Mouse (Mus musculus): Measurements from ENCODE around the gene Olfr455. TPM values are rescaled to one million over a fixed set of nuclear protein-coding genes. Genes with fewer than 3 reads are reported as not detected.

The Olfr455 gene
- polyA plus RNA-seq, 1 experiment from 2014 or later, result not detected

DNA sequence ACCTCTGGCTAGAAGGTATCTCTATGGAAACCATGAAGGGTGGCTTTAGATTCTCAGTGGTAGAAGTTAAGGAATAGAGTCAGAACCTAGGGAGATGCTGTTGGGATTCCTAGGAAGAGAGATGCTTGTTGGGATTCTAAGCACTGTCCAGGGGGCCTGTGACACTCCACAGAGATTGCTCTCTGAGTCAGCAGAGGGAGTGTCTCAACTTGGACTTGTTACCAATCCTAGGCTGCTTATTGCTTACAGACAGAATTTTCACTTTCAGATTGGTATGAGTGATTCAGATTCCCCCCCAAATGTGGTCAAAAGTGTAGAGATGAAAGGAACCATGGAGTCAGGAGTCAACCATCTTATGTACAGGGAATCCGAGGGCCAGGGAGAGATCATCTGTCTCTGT is 57.7 kb downstream of the Olfr455 start:
- DNase-seq (ENCODE audit: low spot score), result no peak

DNA sequence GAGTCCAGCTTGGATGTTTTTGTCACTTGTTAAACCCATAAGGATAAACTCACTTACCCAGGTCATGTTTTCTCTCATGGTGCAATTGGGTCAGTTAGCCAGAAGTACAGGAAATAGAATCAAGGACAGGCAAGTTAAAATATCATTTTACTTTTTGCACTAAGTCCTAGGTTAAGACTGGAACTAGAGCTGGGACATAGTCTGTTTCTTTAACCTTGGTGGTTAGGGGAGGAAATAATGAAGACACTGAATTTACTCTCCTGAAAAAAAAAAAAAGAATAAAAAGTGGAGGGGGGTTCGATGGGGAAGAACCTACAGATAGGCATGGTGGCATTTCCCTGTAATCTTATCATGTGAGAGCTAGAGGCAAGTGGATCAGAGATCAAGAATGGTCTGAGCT is 60.3 kb downstream of the Olfr455 start, which contains the start of gene Olfr456:
Gene Olfr456 (minus strand): TSS at position 101 of the 400 bp plus-strand sequence.
- no peak for DNase-seq (ENCODE audit: low spot score)

Other genes starting within 250 kb of the Olfr455 start
- gene Fam131b, start 222.9 kb downstream of the Olfr455 start, polyA plus RNA-seq (2015; fragmentation: Nextera tagmentation; extraction: Ambion mirVana), result 0.07 TPM in 1 of 2 replicates, not detected in the other
- gene Zyx, start 198.0 kb downstream of the Olfr455 start, polyA plus RNA-seq (2015; fragmentation: Nextera tagmentation; extraction: Ambion mirVana), result 60.7 and 64.4 TPM in 2 replicates
- gene Epha1, start 174.3 kb downstream of the Olfr455 start, polyA plus RNA-seq (2015; fragmentation: Nextera tagmentation; extraction: Ambion mirVana), result 4.0 and 4.3 TPM in 2 replicates
- not detected in 2 replicates for gene Tas2r143, start 147.3 kb downstream of the Olfr455 start, polyA plus RNA-seq (2015; fragmentation: Nextera tagmentation; extraction: Ambion mirVana)
- not detected in 2 replicates for gene Tas2r135, start 142.2 kb downstream of the Olfr455 start, polyA plus RNA-seq (2015; fragmentation: Nextera tagmentation; extraction: Ambion mirVana)
- gene Tas2r126, start 113.1 kb downstream of the Olfr455 start, polyA plus RNA-seq (2015; fragmentation: Nextera tagmentation; extraction: Ambion mirVana), result not detected in 2 replicates
- not detected in 2 replicates for gene Olfr458, start 82.4 kb downstream of the Olfr455 start, polyA plus RNA-seq (2015; fragmentation: Nextera tagmentation; extraction: Ambion mirVana)
- not detected in 2 replicates for gene Olfr457, start 71.3 kb downstream of the Olfr455 start, polyA plus RNA-seq (2015; fragmentation: Nextera tagmentation; extraction: Ambion mirVana)
- not detected in 2 replicates for gene Olfr456, start 60.4 kb downstream of the Olfr455 start, polyA plus RNA-seq (2015; fragmentation: Nextera tagmentation; extraction: Ambion mirVana)
- gene Tcaf3, start 50.1 kb upstream of the Olfr455 start, polyA plus RNA-seq (2015; fragmentation: Nextera tagmentation; extraction: Ambion mirVana), result not detected in 2 replicates
- gene Tcaf2, start 97.7 kb upstream of the Olfr455 start, polyA plus RNA-seq (2015; fragmentation: Nextera tagmentation; extraction: Ambion mirVana), result 5.2 and 5.3 TPM in 2 replicates
- 4.3 and 5.0 TPM in 2 replicates for gene Tcaf1, start 162.5 kb upstream of the Olfr455 start, polyA plus RNA-seq (2015; fragmentation: Nextera tagmentation; extraction: Ambion mirVana)
- not detected in 2 replicates for gene Olfr453, start 191.8 kb upstream of the Olfr455 start, polyA plus RNA-seq (2015; fragmentation: Nextera tagmentation; extraction: Ambion mirVana)
- gene Olfr38, start 208.8 kb upstream of the Olfr455 start, polyA plus RNA-seq (2015; fragmentation: Nextera tagmentation; extraction: Ambion mirVana), result not detected in 2 replicates
- not detected in 2 replicates for gene Olfr452, start 237.5 kb upstream of the Olfr455 start, polyA plus RNA-seq (2015; fragmentation: Nextera tagmentation; extraction: Ambion mirVana)

All from thymus, postnatal 0 days (tissue).